In genomic region chr9:71131822-71132221, GRCm38 (mm10) we compare ENCODE assay signal across 18 mouse cellular contexts.
"Had no signal": no experiment of that assay in that cellular context is flagged by ENCODE, and none has a peak within 500 bp of the region (broad histone marks: within the 10 kb centered on the region; RNA-seq: fewer than 3 reads in every experiment).

No protein-coding gene starts in this region.

- ATAC-seq: lung, postnatal 0 days; midbrain, embryonic 16.5 days had no signal

- H3K9ac ChIP-seq: liver, embryonic 15.5 days; lung, embryonic 15.5 days; midbrain, embryonic 12.5 days; neural tube, embryonic 13.5 days; neural tube, embryonic 15.5 days had no signal

- H3K4me1 ChIP-seq: lung, embryonic 15.5 days; midbrain, embryonic 10.5 days; midbrain, embryonic 12.5 days; neural tube, embryonic 13.5 days; neural tube, embryonic 15.5 days had no signal

- H3K36me3 ChIP-seq: liver, embryonic 15.5 days; lung, embryonic 15.5 days; midbrain, embryonic 10.5 days; midbrain, embryonic 12.5 days; neural tube, embryonic 13.5 days; neural tube, embryonic 15.5 days had no signal

- H3K27me3 ChIP-seq: liver, embryonic 15.5 days; lung, embryonic 15.5 days; midbrain, embryonic 12.5 days; neural tube, embryonic 13.5 days; neural tube, embryonic 15.5 days had no signal

- H3K4me2 ChIP-seq: liver, embryonic 15.5 days; lung, embryonic 15.5 days; midbrain, embryonic 12.5 days; neural tube, embryonic 13.5 days; neural tube, embryonic 15.5 days had no signal

- DNase-seq: lung, adult 2 months; lung, postnatal 14 days; lung, postnatal 4 days; midbrain, embryonic 14.5 days; retina, postnatal 1 day; right cerebral cortex, postnatal 14 days; thymus, adult 18-20 months; thymus, postnatal 14 days; thymus, postnatal 36 days had no signal

- H3K4me3 ChIP-seq: liver, embryonic 15.5 days; lung, embryonic 15.5 days; midbrain, embryonic 10.5 days; midbrain, embryonic 12.5 days; myocyte; neural tube, embryonic 13.5 days; neural tube, embryonic 15.5 days had no signal

- H3K9me3 ChIP-seq: liver, embryonic 15.5 days; lung, embryonic 15.5 days; midbrain, embryonic 10.5 days; midbrain, embryonic 12.5 days; neural tube, embryonic 13.5 days; neural tube, embryonic 15.5 days had no signal

- H3K27ac ChIP-seq: liver, embryonic 15.5 days; lung, embryonic 15.5 days; midbrain, embryonic 10.5 days; midbrain, embryonic 12.5 days; neural tube, embryonic 13.5 days; neural tube, embryonic 15.5 days had no signal
